Mouse (Mus musculus): Measurements from ENCODE around the gene Exosc10. TPM values are rescaled to one million over a fixed set of nuclear protein-coding genes. Genes with fewer than 3 reads are reported as not detected.

The Exosc10 gene
- 81.6 and 87.6 TPM in 2 replicates for polyA plus RNA-seq (2015; fragmentation: Nextera tagmentation; extraction: Ambion mirVana)

GRCm38 (mm10) chr4:148558297-148559000 lies at the start of gene Exosc10:
Gene Exosc10, plus strand, starts transcription at chr4:148558429.
- H3K36me3 ChIP-seq = peaks cover 71% of the 10 kb centered on the region
- H3K4me2 ChIP-seq = peak within 1 kb of the TSS; percentile 67
- H3K27me3 ChIP-seq = no peaks in the 10 kb centered on the region
- no peaks in the 10 kb centered on the region for H3K9me3 ChIP-seq
- peaks cover 8% of the 10 kb centered on the region for H3K4me1 ChIP-seq (replicated peaks)
- peak; percentile 96 for ATAC-seq (ENCODE audit: low FRiP score)
- peak within 1 kb of the TSS; percentile 79 for H3K4me3 ChIP-seq
- peak within 1 kb of the TSS; percentile 93 for H3K9ac ChIP-seq
- under 1% methylated on average over 62 of the region's 63 CpGs for WGBS
- peak within 1 kb of the TSS; percentile 97 for H3K27ac ChIP-seq

GRCm38 (mm10) chr4:148509450-148510084 lies 48.7 kb upstream of the Exosc10 start:
- H3K9ac ChIP-seq = no peak overlapping the region
- H3K9me3 ChIP-seq = no peaks in the 10 kb centered on the region; the same call in 1 of the 2 replicates
- no peak overlapping the region for H3K4me3 ChIP-seq
- no peak overlapping the region for H3K27ac ChIP-seq
- no peaks in the 10 kb centered on the region for H3K27me3 ChIP-seq
- H3K36me3 ChIP-seq = peaks cover 78% of the 10 kb centered on the region
- H3K4me1 ChIP-seq (replicated peaks) = peaks cover 4% of the 10 kb centered on the region
- no peak for ATAC-seq (ENCODE audit: low FRiP score)
- 91% methylated on average over 8 of the region's 8 CpGs for WGBS
- no peak overlapping the region for H3K4me2 ChIP-seq

- no peaks in the 10 kb centered on the region; the same call in 1 of the 2 replicates for H3K9me3 ChIP-seq
- no peak overlapping the region for H3K9ac ChIP-seq
- no peak for ATAC-seq (ENCODE audit: low FRiP score)
- no peak overlapping the region for H3K27ac ChIP-seq
- peaks cover 79% of the 10 kb centered on the region for H3K36me3 ChIP-seq
- H3K4me3 ChIP-seq = no peak overlapping the region
- H3K27me3 ChIP-seq = no peaks in the 10 kb centered on the region
- no peaks in the 10 kb centered on the region for H3K4me1 ChIP-seq (replicated peaks)
- no peak overlapping the region for H3K4me2 ChIP-seq
- 90% methylated on average over 4 of the region's 4 CpGs for WGBS
These were observed 47.5 kb upstream of the Exosc10 start for GRCm38 (mm10) chr4:148510691-148511090.

- WGBS = 91% methylated on average over 4 of the region's 4 CpGs
- Histone ChIP-seq H3K9ac (no peak overlapping the region), H3K9me3 (no peaks in the 10 kb centered on the region; the same call in 1 of the 2 replicates), H3K4me3 (no peak overlapping the region), H3K27me3 (no peaks in the 10 kb centered on the region), H3K36me3 (peaks cover 77% of the 10 kb centered on the region), H3K4me1 (replicated peaks) (no peaks in the 10 kb centered on the region), H3K27ac (no peak overlapping the region), H3K4me2 (no peak overlapping the region)
- no peak for ATAC-seq (ENCODE audit: low FRiP score)
These were observed 46.9 kb upstream of the Exosc10 start for GRCm38 (mm10) chr4:148511334-148511733.

GRCm38 (mm10) chr4:148513021-148513559 lies 45.1 kb upstream of the Exosc10 start:
- Histone ChIP-seq H3K9me3 (no peaks in the 10 kb centered on the region; the same call in 1 of the 2 replicates), H3K36me3 (peaks cover 86% of the 10 kb centered on the region), H3K27ac (peak overlapping the region; percentile 64), H3K4me3 (no peak overlapping the region), H3K9ac (no peak overlapping the region), H3K4me1 (replicated peaks) (peaks cover 5% of the 10 kb centered on the region), H3K4me2 (no peak overlapping the region), H3K27me3 (no peaks in the 10 kb centered on the region)
- ATAC-seq (ENCODE audit: low FRiP score) = no peak
- 64% methylated on average over 6 of the region's 6 CpGs for WGBS

- no peak for ATAC-seq (ENCODE audit: low FRiP score)
- Histone ChIP-seq H3K4me2 (no peak overlapping the region), H3K4me1 (replicated peaks) (peaks cover 11% of the 10 kb centered on the region), H3K9ac (no peak overlapping the region), H3K4me3 (no peak overlapping the region), H3K27me3 (no peaks in the 10 kb centered on the region), H3K9me3 (no peaks in the 10 kb centered on the region), H3K36me3 (peaks cover 89% of the 10 kb centered on the region), H3K27ac (no peak overlapping the region)
- 94% methylated on average over 2 of the region's 2 CpGs for WGBS
These were observed 42.9 kb upstream of the Exosc10 start for GRCm38 (mm10) chr4:148515313-148515712.

- ATAC-seq (ENCODE audit: low FRiP score) = no peak
- H3K4me2 ChIP-seq = no peak overlapping the region
- H3K36me3 ChIP-seq = peaks cover 85% of the 10 kb centered on the region
- no peaks in the 10 kb centered on the region for H3K9me3 ChIP-seq
- no peak overlapping the region for H3K4me3 ChIP-seq
- no peaks in the 10 kb centered on the region for H3K27me3 ChIP-seq
- H3K4me1 ChIP-seq (replicated peaks) = peaks cover 11% of the 10 kb centered on the region
- WGBS = 53% methylated on average over 4 of the region's 4 CpGs
- H3K9ac ChIP-seq = peak overlapping the region; percentile 51; the same call in 1 of the 2 replicates
- H3K27ac ChIP-seq = peak overlapping the region; percentile 79
These were observed 40.4 kb upstream of the Exosc10 start for GRCm38 (mm10) chr4:148517809-148518208.

- peaks cover 11% of the 10 kb centered on the region for H3K4me1 ChIP-seq (replicated peaks)
- WGBS = 27% methylated on average over 5 of the region's 5 CpGs
- peak overlapping the region; percentile 51; the same call in 1 of the 2 replicates for H3K9ac ChIP-seq
- no peak overlapping the region for H3K4me2 ChIP-seq
- H3K36me3 ChIP-seq = peaks cover 85% of the 10 kb centered on the region
- no peaks in the 10 kb centered on the region for H3K9me3 ChIP-seq
- peak overlapping the region; percentile 79 for H3K27ac ChIP-seq
- ATAC-seq (ENCODE audit: low FRiP score) = peak; percentile 49; the same call in 1 of the 2 replicates
- no peaks in the 10 kb centered on the region for H3K27me3 ChIP-seq
- no peak overlapping the region for H3K4me3 ChIP-seq
These were observed 39.9 kb upstream of the Exosc10 start for GRCm38 (mm10) chr4:148518235-148518795.

GRCm38 (mm10) chr4:148523538-148523937 lies 34.7 kb upstream of the Exosc10 start:
- Histone ChIP-seq H3K9me3 (no peaks in the 10 kb centered on the region), H3K9ac (no peak overlapping the region), H3K4me2 (no peak overlapping the region), H3K27me3 (no peaks in the 10 kb centered on the region), H3K4me1 (replicated peaks) (peaks cover under 1% of the 10 kb centered on the region), H3K4me3 (no peak overlapping the region), H3K36me3 (peaks cover 89% of the 10 kb centered on the region), H3K27ac (peak overlapping the region; percentile 4; the same call in 1 of the 2 replicates)
- ATAC-seq (ENCODE audit: low FRiP score) = no peak
- WGBS = 81% methylated on average over 7 of the region's 7 CpGs

GRCm38 (mm10) chr4:148527158-148527910 lies 30.9 kb upstream of the Exosc10 start:
- H3K4me2 ChIP-seq = no peak overlapping the region
- peaks cover 92% of the 10 kb centered on the region for H3K36me3 ChIP-seq
- no peak overlapping the region for H3K9ac ChIP-seq
- no peak overlapping the region for H3K4me3 ChIP-seq
- no peaks in the 10 kb centered on the region for H3K27me3 ChIP-seq
- H3K4me1 ChIP-seq (replicated peaks) = no peaks in the 10 kb centered on the region
- H3K9me3 ChIP-seq = no peaks in the 10 kb centered on the region
- no peak for ATAC-seq (ENCODE audit: low FRiP score)
- 91% methylated on average over 10 of the region's 10 CpGs for WGBS
- no peak overlapping the region for H3K27ac ChIP-seq

- Histone ChIP-seq H3K4me2 (no peak overlapping the region), H3K4me1 (replicated peaks) (no peaks in the 10 kb centered on the region), H3K4me3 (no peak overlapping the region), H3K9me3 (no peaks in the 10 kb centered on the region), H3K9ac (no peak overlapping the region), H3K27me3 (no peaks in the 10 kb centered on the region), H3K36me3 (peaks cover 94% of the 10 kb centered on the region), H3K27ac (no peak overlapping the region)
- WGBS = 93% methylated on average over 5 of the region's 5 CpGs
- ATAC-seq (ENCODE audit: low FRiP score) = no peak
These were observed 27.9 kb upstream of the Exosc10 start for GRCm38 (mm10) chr4:148530351-148530750.

- no peak overlapping the region for H3K27ac ChIP-seq
- ATAC-seq (ENCODE audit: low FRiP score) = no peak
- H3K4me3 ChIP-seq = no peak overlapping the region
- H3K27me3 ChIP-seq = no peaks in the 10 kb centered on the region
- H3K4me2 ChIP-seq = no peak overlapping the region
- H3K9me3 ChIP-seq = no peaks in the 10 kb centered on the region
- peaks cover 94% of the 10 kb centered on the region for H3K36me3 ChIP-seq
- H3K4me1 ChIP-seq (replicated peaks) = no peaks in the 10 kb centered on the region
- no peak overlapping the region for H3K9ac ChIP-seq
- WGBS = 91% methylated on average over 6 of the region's 6 CpGs
These were observed 27.5 kb upstream of the Exosc10 start for GRCm38 (mm10) chr4:148530778-148531177.

Data from hindbrain, embryonic 13.5 days (tissue).